Mouse (Mus musculus) kidney, postnatal 0 days (tissue): ENCODE measurements around the gene Dapk1. TPM values are rescaled to one million over a fixed set of nuclear protein-coding genes. Genes with fewer than 3 reads are reported as not detected.

Source experiments
- ATAC-seq: fragments of 200-750 bp; cut with Nextera tagmentation; replicated peaks from 2 replicates; pipeline ENCODE4 v1.8.0; 2017; ENCODE audit warnings: low read depth, moderate number of reproducible peaks, moderate TSS enrichment, moderate library complexity; ENCODE audit not compliant: low FRiP score
- DNase-seq: peaks from one replicate; pipeline ENCODE4 v3.0.0-alpha.2; 2016; ENCODE audit warnings: low spot score
- H3K27ac ChIP-seq: fragments of 300-500 bp; sonication (generic); 2 replicates; pipeline ENCODE4 v1.5.1; 2014; ENCODE audit warnings: mild to moderate bottlenecking
- H3K27me3 ChIP-seq: fragments of 300-500 bp; sonication (generic); 2 replicates; pipeline ENCODE4 v1.6.1; 2014; ENCODE audit warnings: low read length, mixed read lengths; ENCODE audit not compliant: insufficient read depth
- H3K36me3 ChIP-seq: fragments of 300-500 bp; sonication (generic); 2 replicates; pipeline ENCODE4 v1.6.1; 2014; ENCODE audit warnings: low read length, mixed read lengths; ENCODE audit not compliant: insufficient read depth
- H3K4me1 ChIP-seq: fragments of 300-500 bp; sonication (generic); replicated peaks from 2 replicates; pipeline ENCODE4 v1.6.1; 2014; ENCODE audit warnings: antibody characterized with exemption, low read length, mixed read lengths; ENCODE audit not compliant: insufficient read depth
- H3K4me2 ChIP-seq: fragments of 300-500 bp; sonication (generic); 2 replicates; pipeline ENCODE4 v1.6.1; 2014; ENCODE audit warnings: mild to moderate bottlenecking, low read length, moderate library complexity, mixed read lengths
- H3K4me3 ChIP-seq: fragments of 300-500 bp; sonication (generic); replicated peaks from 2 replicates; pipeline ENCODE4 v1.5.1; 2014; ENCODE audit warnings: low read depth, low read length
- H3K9ac ChIP-seq: fragments of 300-500 bp; sonication (generic); 2 replicates; pipeline ENCODE4 v1.6.1; 2014; ENCODE audit warnings: low read depth, low read length
- H3K9me3 ChIP-seq: fragments of 300-500 bp; sonication (generic); replicated peaks from 2 replicates; pipeline ENCODE4 v1.6.1; 2016; ENCODE audit warnings: low read length, inconsistent platforms, mixed read lengths
- CTCF ChIP-seq: IDR thresholded peaks from 2 replicates; pipeline ENCODE4 v1.5.1; 2016; ENCODE audit warnings: antibody characterized with exemption, low read depth, mild to moderate bottlenecking, moderate library complexity
- WGBS: fragments of 180-500 bp; shearing (Covaris S2); extraction: QIAGEN DNeasy Blood & Tissue Kit; methylation state at CpG from one replicate; pipeline ENCODE4 v1.1.7; 2014; 5-methylcytosine and 5-hydroxymethylcytosine counted together
- polyA plus RNA-seq: library from polyadenylated mRNA; unstranded; fragments of >200 nt; fragmentation: Nextera tagmentation; extraction: Ambion mirVana; gene quantifications from 2 replicates; pipeline ENCODE4 v1.2.1, GENCODE M21; 2015

The Dapk1 gene
- polyA plus RNA-seq, 1 experiment from 2014 or later, result 21.4 TPM

DNA sequence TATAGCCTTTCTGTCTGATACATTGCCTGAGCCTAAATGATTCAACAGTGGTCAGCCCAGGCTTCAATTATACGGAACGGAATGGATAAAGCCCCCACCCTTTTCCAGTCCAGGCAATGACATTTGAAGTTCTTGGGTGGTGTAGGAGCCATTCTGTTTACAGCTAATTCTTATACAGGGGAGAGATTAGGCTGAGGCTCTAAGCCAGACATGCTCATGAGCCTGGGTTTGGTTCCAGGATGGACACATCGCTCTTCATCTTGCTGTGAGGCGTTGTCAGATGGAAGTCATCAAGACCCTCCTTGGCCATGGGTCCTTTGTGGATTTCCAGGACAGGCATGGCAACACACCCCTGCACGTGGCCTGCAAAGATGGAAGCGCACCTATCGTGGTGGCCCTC, 128.8 kb downstream of the Dapk1 start:
- DNase-seq (no peak), ATAC-seq (no peak)
- peaks cover 8% of the 10 kb centered on the region; the same call in 1 of the 2 replicates for H3K36me3 ChIP-seq
- H3K4me3 ChIP-seq, result no peak overlapping the region
- TF ChIP-seq CTCF, result no peak
- no peaks in the 10 kb centered on the region for H3K9me3 ChIP-seq
- H3K27ac ChIP-seq, result no peak overlapping the region
- no peaks in the 10 kb centered on the region for H3K27me3 ChIP-seq
- H3K4me1 ChIP-seq, result 0 out of 2 replicates have a peak, but pooled peaks cover 5% of the 10 kb centered on the region
- H3K9ac ChIP-seq, result no peak overlapping the region
- no peak overlapping the region for H3K4me2 ChIP-seq
- 96% methylated on average over 7 of the region's 7 CpGs for WGBS

DNA sequence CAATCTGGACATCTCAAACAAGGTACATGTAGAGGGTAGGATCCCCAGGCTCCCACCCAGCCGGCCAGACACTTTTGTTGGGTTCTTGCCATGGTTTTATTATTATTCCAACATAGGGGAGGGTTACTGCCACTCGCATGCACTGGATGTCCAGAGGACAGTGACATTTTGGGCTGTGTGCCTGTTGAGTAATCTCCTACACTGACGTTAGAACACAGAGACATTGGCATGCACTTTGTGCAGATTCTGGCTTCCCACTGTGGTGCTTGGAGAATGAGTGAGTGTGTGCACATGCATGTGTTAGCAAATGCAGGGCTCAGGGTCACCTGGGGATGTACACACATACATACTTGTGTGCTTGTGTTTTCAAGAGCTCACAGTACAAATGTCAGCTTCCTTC, 129.3 kb downstream of the Dapk1 start:
- DNase-seq (no peak), ATAC-seq (no peak)
- 76% methylated on average over 3 of the region's 3 CpGs for WGBS
- TF ChIP-seq CTCF, result no peak
- no peaks in the 10 kb centered on the region for H3K27me3 ChIP-seq
- H3K4me1 ChIP-seq, result 0 out of 2 replicates have a peak, but pooled peaks cover 7% of the 10 kb centered on the region
- no peak overlapping the region for H3K4me3 ChIP-seq
- no peak overlapping the region for H3K9ac ChIP-seq
- peaks cover 5% of the 10 kb centered on the region; the same call in 1 of the 2 replicates for H3K36me3 ChIP-seq
- H3K9me3 ChIP-seq, result no peaks in the 10 kb centered on the region
- no peak overlapping the region for H3K4me2 ChIP-seq
- no peak overlapping the region for H3K27ac ChIP-seq

DNA sequence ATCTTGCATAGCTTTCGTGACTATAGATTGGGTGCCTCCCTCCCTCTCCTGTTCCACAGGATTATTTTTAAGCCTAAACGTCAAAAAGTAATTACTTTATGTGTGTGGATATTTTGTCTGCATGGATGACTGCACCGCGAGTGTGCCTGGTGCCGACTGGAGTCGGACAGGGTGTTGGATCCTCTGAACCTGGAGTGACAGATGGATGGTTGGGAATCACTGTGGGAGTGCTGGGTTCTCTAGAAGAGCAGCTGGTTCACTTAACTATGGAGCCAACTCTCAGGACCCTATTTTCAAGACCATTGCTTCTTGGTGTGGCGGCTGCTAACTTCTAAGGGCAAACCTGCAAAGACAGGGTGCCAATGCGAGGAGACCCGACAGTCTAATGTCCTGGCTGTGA, 133.6 kb downstream of the Dapk1 start:
- ATAC-seq (no peak), DNase-seq (no peak)
- peaks cover 22% of the 10 kb centered on the region for H3K4me1 ChIP-seq
- no peak for TF ChIP-seq CTCF
- H3K4me3 ChIP-seq, result no peak overlapping the region
- no peaks in the 10 kb centered on the region for H3K27me3 ChIP-seq
- H3K36me3 ChIP-seq, result peaks cover 13% of the 10 kb centered on the region; the same call in 1 of the 2 replicates
- no peaks in the 10 kb centered on the region for H3K9me3 ChIP-seq
- no peak overlapping the region for H3K9ac ChIP-seq
- 58% methylated on average over 9 of the region's 9 CpGs for WGBS
- H3K4me2 ChIP-seq, result no peak overlapping the region
- peak overlapping the region; percentile 76 for H3K27ac ChIP-seq

DNA sequence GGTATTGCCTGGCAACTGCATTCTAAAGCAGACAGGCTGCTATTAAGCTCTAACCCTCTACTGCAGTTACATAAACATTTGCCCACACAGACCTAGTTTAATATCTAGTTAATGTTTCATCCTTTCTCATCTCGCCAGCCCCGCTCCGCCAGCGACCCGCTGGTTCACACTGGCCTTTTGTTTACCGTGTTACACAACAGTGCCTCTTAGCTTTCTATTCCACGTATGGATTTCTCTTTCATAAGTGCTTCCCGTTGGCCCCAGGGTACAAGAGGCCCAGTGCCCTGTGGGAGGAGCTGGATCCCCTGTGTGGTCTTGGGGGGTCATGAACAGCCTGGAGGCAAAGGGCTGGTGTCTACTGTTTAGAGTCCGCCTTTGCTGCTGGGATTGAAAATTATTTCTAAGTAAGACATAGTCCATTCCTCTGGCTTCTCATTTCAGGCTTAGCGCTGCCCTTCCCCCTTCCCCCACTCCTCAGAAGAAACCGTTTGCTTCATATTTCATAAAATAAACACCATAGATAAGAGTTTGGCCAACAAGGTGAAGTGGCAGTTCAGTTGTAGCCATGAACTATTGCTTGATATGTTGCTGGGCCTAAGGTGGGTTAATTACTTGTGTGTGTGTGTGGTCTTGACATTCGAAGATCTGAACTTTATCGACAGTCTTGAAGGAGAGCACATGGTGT, 134.8 kb downstream of the Dapk1 start:
- no peaks in the 10 kb centered on the region for H3K9me3 ChIP-seq
- no peak for TF ChIP-seq CTCF
- no peak overlapping the region for H3K4me3 ChIP-seq
- DNase-seq (peak; percentile 56), ATAC-seq (peak; percentile 76)
- WGBS, result 55% methylated on average over 13 of the region's 13 CpGs
- peak overlapping the region; percentile 76 for H3K27ac ChIP-seq
- no peak overlapping the region for H3K4me2 ChIP-seq
- peaks cover 22% of the 10 kb centered on the region for H3K4me1 ChIP-seq
- H3K27me3 ChIP-seq, result no peaks in the 10 kb centered on the region
- peaks cover 9% of the 10 kb centered on the region; the same call in 1 of the 2 replicates for H3K36me3 ChIP-seq
- H3K9ac ChIP-seq, result no peak overlapping the region

DNA sequence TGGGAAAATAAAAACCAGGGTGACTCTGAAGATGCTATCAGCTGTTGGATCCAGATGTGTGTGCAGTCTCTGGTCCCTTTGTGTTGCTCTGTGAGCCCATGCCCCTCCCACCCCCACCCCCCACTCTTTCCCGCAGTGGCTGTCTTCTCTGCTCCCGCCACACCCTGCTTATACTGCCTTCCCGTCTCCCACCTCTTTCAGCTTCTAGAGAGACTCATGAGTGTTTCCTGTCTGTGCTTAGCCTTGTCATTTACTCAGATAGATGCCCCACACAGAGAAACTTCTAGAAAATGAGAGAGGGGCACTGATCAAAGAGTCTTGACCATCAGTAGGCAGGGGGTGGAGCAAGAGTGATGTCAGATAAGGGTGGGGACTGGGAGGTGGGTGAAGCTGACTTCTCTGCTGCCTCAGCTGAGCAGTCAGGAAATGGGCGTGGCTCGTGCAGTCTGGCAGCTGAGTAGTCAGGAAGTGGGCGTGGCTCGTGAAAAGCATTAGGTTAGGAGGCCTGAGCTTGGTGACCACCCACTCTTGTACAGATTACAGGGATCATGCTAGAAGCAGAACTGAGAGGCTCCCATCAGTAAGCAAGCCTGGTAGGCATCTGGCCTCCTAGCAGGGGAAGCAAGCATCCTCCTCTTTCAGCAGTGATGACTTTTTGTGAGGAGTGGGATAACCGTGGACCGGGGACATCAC, 136.0 kb downstream of the Dapk1 start:
- no peak overlapping the region; the same call in 1 of the 2 replicates for H3K4me3 ChIP-seq
- H3K27ac ChIP-seq, result peak overlapping the region; percentile 84
- peaks cover 22% of the 10 kb centered on the region for H3K4me1 ChIP-seq
- DNase-seq (peak; percentile 99), ATAC-seq (peak; percentile 81)
- peak; percentile 3; the same call in 1 of the 2 replicates for TF ChIP-seq CTCF
- H3K36me3 ChIP-seq, result peaks cover 12% of the 10 kb centered on the region; the same call in 1 of the 2 replicates
- WGBS, result 9% methylated on average over 9 of the region's 9 CpGs
- peak overlapping the region; percentile 52 for H3K4me2 ChIP-seq
- no peaks in the 10 kb centered on the region for H3K27me3 ChIP-seq
- H3K9me3 ChIP-seq, result no peaks in the 10 kb centered on the region
- peak overlapping the region; percentile 1; the same call in 1 of the 2 replicates for H3K9ac ChIP-seq

DNA sequence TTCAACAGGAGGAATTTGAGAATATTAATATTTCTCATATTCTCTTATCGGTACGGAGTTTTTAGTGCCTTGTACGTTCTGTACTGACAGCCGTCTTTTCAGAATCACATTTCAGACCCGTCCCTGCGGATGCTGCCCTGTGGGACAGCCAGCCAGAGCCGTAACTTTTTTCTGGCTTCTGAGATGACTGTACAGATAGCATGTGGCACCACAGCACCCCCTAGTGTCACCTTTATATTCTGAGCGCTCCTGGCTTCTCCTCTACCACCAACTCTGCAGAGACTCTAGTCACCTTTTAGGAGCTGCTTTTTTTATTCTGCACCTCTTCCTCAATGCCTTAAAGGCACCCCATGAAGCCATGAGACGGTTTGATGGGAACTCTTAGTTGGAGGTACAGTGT, 136.7 kb downstream of the Dapk1 start:
- DNase-seq, result peak; percentile 94
- H3K9ac ChIP-seq, result peak overlapping the region; percentile 1; the same call in 1 of the 2 replicates
- H3K4me3 ChIP-seq, result no peak overlapping the region; the same call in 1 of the 2 replicates
- TF ChIP-seq CTCF, result peak; percentile 88
- peaks cover 22% of the 10 kb centered on the region for H3K4me1 ChIP-seq
- no peaks in the 10 kb centered on the region for H3K9me3 ChIP-seq
- WGBS, result 7% methylated on average over 9 of the region's 9 CpGs
- H3K27ac ChIP-seq, result peak overlapping the region; percentile 84
- H3K4me2 ChIP-seq, result peak overlapping the region; percentile 52
- ATAC-seq, result peak; percentile 52
- peaks cover 12% of the 10 kb centered on the region; the same call in 1 of the 2 replicates for H3K36me3 ChIP-seq
- H3K27me3 ChIP-seq, result no peaks in the 10 kb centered on the region
